Mouse (Mus musculus) lung, postnatal 36 days (tissue): ENCODE measurements around the gene Cryzl1.
A peak's percentile ranks its signal among the peaks of the same experiment; 100 is the strongest.
"Not testable (repeated sequence)": the region's sequence is repeated elsewhere in the genome, so short reads cannot be mapped to it uniquely, and the experiment has no call there.

Experiments used
- DNase-seq: peaks from one replicate; pipeline ENCODE4 v3.0.0; 2022; ENCODE audit warnings: mixed read lengths

Gene Cryzl1

DNA sequence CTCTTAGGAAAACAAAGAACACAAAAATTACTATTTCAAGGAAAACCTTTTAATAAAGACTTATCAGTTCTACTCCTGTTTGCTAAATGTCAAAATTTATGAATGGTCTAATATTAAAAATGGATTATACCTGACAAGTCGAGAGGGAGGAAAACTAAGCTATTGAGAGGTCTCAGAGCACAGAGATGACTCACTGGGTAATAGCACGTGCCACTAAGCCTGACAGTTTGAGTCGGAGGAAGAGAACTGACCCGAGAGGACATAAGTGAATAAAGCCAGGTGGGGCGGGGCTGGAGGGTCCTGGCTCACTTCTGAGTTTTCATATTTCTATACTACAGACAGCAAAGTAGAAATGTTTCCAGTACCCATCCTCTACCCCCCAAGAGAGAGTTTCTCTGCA is 42.4 kb downstream of the Cryzl1 start:
- DNase-seq, result no peak

DNA sequence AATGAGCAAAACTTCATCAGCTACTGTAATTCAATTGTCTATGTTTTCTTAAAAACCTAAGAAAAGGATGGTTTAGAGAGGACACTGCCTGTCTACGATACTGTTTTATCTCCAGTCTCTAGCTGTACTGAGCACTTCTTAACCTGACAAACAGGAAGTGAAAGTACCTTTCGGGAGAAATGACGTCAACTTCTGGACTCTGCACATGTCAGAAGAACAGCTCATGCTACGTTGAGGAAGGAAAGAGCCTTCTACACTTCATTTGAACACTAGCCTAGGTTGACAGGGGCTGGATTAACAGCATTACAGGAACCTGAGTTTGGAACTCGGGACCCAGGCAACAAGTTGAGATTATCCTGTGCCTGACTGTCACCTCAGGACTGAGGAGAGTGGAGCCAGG is 43.2 kb downstream of the Cryzl1 start:
- DNase-seq, result peak; percentile 40

GRCm38 (mm10) chr16:91680656-91681055 is 48.1 kb downstream of the Cryzl1 start:
- DNase-seq, result no peak

- DNase-seq, result peak; percentile 16
Measured at GRCm38 (mm10) chr16:91678147-91678911, 50.4 kb downstream of the Cryzl1 start.

DNA sequence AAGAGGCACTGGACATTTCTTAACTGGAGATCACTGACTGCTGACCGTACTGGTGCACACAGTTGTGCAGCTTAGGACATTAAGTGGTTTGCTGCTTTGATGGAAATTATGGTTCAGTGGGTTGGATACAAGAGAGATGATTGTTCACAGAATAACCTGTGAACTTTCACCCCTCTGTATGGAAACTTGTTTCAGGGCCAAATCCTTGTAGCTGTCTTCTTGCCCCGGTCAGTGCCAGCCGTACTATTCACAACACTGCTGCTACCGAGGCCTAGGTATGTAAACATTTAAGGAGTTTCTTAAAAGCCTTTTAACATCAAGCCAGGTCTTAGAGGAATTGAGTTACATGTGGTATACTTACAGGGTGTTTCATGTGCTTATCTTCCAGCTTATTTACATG is 54.3 kb downstream of the Cryzl1 start:
- DNase-seq, result no peak

DNA sequence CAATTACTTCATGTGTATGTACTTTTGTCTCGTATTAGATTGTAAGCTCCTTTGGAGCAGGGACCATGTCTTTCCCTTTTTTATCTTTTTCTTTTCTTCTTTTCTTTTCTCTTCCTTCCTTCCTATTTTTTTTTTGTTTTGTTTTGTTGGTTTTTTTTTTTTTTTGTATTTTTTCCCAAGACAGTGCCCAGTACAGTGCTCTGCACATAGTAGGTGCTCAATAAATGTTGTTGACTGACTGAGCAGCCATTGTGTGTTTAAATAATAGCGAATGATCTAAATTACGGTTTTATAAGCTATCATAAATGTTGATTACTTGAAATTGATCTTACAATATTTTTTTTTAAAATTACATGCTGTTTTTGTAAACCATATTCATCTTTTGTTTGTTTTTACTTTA is 65.0 kb downstream of the Cryzl1 start:
- DNase-seq, result no peak

DNA sequence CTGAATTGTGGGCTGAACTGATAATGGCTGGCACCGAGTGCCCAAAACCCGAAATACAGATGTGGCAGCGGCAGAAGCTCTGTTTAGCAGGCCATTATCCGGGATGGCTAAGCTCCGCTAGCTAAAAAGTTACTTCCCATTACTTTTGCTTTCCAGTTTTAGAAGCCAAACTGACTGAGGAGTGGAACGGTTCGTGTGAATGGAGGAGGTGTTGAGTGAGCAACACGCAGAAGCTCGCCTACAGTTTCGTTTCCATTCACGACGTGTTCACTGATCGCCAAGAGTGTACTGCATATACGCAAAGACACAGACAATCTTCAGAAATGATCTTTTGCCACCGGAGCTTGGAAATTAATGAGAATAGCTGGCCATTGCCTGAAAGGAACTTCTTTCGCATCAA is 66.4 kb downstream of the Cryzl1 start:
- no peak for DNase-seq

GRCm38 (mm10) chr16:91661397-91661796 is 67.4 kb downstream of the Cryzl1 start:
- no peak for DNase-seq

DNA sequence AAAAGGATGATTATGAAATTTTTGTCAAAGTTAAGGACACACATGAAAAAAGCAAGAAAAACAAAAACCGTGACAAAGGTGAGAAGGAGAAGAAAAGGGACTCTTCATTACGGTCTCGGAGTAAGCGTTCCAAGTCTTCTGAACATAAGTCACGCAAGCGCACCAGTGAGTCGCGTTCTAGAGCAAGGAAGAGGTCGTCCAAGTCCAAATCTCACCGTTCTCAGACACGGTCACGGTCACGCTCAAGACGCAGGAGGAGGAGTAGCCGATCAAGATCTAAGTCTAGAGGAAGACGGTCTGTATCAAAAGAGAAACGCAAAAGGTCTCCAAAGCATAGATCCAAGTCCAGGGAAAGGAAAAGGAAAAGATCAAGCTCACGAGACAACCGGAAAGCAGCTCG is 69.0 kb downstream of the Cryzl1 start:
- DNase-seq, result no peak

GRCm38 (mm10) chr16:91658471-91658870 is 70.3 kb downstream of the Cryzl1 start:
- DNase-seq, result no peak

DNA sequence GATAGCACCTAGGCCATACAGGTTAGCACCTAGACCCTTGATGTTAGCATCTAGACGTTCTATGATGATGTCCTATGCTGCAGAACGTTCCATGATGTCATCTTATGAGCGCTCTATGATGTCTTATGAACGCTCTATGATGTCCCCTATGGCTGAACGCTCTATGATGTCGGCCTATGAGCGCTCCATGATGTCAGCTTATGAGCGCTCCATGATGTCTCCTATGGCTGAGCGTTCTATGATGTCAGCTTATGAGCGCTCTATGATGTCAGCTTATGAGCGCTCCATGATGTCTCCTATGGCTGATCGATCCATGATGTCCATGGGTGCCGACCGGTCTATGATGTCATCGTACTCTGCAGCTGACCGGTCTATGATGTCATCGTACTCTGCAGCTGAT is 71.5 kb downstream of the Cryzl1 start:
- DNase-seq, result no peak

DNA sequence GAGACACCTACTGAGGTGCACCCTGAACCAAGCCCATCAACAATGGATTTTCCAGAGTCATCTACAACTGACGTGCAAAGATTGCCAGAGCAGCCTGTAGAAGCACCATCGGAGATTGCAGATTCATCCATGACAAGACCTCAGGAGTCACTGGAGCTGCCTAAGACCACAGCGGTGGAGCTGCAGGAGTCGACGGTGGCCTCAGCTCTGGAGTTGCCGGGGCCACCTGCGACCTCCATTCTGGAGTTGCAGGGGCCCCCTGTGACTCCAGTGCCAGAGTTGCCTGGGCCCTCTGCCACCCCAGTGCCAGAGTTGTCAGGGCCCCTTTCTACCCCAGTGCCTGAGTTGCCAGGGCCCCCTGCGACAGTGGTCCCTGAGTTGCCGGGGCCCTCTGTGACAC is 73.5 kb downstream of the Cryzl1 start:
- DNase-seq, result no peak

DNA sequence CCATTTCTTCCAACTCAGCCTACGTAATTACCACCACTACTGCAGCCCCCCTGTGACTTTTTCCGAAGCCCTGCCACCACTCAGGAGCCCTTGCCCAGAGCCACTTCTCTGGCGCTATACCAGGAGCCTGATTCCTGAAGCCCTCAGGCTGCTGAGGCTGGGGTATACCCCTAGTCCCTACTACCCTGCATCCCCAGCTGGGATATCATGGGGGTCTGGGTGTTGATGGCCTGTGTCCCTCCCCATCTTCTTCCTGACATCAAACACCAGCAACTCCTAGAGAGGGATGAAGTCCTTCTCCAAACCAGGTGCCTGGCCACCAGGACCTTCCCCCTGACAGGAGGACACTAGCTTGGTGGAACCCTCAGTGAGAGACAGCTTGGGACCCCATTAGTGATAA is 76.6 kb downstream of the Cryzl1 start:
- no peak for DNase-seq

- DNase-seq, result no peak
Measured at GRCm38 (mm10) chr16:91649781-91650180, 79.0 kb downstream of the Cryzl1 start.

- no peak for DNase-seq
Measured at GRCm38 (mm10) chr16:91649246-91649645, 79.5 kb downstream of the Cryzl1 start.

DNA sequence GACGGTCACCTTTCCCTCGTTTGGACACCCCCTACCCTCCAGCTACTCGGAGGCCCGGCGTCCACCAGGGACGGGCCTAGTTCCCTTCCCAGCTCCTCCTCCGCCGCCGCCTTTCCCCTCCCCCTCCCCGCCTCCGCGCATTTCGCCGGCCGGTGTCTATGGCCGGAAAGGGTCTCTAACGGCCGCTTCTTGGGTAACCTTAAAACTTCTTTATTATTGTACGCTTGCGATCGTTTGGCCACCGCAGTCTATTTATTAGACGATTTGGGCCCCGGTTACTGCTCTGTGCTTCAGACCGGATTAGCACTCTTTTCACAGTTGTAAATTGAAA is 80.6 kb downstream of the Cryzl1 start:
- peak; percentile 84 for DNase-seq

- peak; percentile 97 for DNase-seq
Measured at GRCm38 (mm10) chr16:91647461-91648219, 81.1 kb downstream of the Cryzl1 start, which contains the start of gene Son. Gene Son (plus strand): TSS chr16:91647506.

DNA sequence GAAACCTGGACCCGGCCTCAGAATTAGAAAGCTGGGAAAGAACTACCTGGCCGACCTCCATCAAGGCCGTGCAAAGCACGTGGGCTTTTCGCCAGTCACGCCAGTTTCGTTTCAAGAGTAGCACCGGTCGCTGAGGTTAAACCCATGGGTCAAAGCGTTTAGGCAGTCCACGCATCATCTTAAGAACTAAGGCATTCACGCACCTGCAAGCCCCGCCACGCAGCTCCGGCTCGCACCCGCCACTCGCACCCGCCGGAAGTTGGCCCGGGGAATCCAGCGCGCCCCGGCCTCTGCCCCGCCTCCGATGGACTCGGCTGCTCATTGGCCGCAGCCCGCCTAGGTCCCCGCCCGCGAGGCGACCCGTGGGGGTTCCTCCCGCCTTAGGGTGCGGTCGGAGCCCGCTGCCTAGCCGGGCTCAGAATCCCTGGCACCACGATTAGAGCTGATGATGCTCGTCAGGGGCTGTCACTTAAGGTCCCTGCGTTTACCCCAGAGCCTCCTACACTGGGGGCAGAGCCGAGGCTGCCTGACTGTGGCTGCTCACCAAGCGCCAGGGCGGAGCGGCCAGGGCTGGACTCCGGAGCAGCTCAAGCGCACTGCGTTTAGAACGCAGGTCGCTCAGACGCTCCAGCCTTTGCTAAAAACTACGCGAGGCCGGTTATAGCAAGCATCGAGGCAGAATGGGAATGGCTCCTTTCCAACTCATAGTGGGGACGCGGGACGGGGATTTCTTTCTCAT is 81.9 kb downstream of the Cryzl1 start, which contains the start of gene Gart:
Gene Gart (minus strand): TSS at position 272 of the 739 bp plus-strand sequence.
- DNase-seq, result peak; percentile 96

DNA sequence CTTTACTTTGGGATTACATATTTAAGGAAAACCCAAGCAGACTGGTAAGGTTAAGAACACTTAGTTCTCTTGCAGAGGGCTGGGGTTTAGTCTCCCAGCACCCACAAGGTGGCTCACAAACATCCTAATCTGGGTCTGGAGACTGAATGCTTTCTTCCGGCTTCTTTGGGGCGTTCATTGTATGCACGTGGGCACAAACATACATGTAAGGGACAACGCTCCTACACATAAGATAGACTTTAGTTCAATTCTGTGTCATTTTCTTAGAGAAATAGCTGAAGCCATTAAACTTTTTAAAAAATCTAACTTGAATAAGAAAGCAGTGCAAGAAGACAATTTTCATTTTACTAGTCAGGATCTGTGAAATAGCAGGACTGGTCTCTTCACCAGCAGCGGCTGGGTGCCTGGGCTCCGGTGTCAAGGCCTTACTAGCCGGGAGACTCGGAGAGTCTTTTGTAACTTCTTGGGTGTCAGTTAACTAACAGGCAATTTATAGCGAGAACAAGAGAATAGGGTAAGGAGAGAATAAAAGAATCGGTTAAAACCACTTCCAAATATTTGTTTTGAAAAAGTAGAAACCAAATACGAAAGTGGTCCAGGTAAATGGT is 82.7 kb downstream of the Cryzl1 start:
- DNase-seq, result peak; percentile 15

DNA sequence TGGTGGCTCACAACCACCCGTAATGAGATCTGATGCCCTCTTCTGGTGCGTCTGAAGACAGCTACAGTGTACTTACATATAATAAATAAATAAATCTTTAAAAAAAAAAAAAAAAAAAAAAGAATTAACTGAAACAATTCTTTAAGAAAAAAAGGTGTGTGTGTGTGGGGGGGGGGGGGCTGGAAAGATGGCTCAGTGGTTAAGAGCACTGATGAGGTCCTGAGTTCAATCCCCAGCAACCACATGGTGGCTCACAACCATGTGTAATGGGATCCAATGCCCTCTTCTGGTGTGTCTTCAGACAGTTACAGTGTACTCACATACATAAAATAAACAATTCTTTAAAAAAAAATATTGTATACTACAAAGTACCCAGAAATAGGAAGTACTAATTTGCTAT is 83.4 kb downstream of the Cryzl1 start:
- not testable (repeated sequence) for DNase-seq

- DNase-seq, result no peak
Measured at GRCm38 (mm10) chr16:91644901-91645300, 83.9 kb downstream of the Cryzl1 start.

- no peak for DNase-seq
Measured at GRCm38 (mm10) chr16:91640171-91640570, 88.6 kb downstream of the Cryzl1 start.

DNA sequence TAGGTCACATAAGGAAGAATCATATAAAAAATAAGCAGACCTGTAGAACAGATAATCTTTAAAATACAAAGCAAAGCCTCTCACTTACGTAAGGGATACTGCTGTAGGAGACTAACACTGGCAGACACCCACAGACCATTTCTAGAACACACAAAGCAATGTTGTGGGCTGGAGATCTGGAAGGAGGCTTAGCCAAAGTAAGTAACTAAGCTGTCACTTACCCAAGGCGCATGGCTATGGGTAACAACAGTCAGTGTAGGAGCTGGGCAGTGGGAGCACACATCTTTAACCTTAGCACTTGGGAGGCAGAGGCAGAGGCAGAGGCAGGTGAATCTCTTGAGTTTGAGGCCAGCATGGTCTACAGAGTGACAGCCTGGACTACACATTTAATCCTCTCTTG is 89.1 kb downstream of the Cryzl1 start:
- DNase-seq, result no peak
